Mouse (Mus musculus) C2C12 (cell line): Measurements from ENCODE around the gene Cebpb. TPM values are rescaled to one million over a fixed set of nuclear protein-coding genes. Genes with fewer than 3 reads are reported as not detected.
A peak's percentile ranks its signal among the peaks of the same experiment; 100 is the strongest.

ENCODE experiments used
- H3K27me3 ChIP-seq: one replicate; pipeline ENCODE4 v1.6.1; 2011; ENCODE audit not compliant: control insufficient read depth, insufficient read depth, insufficient read length
- H3K36me3 ChIP-seq: one replicate; pipeline ENCODE4 v1.6.1; 2011; ENCODE audit not compliant: control insufficient read depth, insufficient read depth
- H3K4me3 ChIP-seq: one replicate; pipeline ENCODE4 v1.5.1; 2011; ENCODE audit warnings: mild to moderate bottlenecking, control low read depth; ENCODE audit not compliant: poor library complexity, insufficient read depth, severe bottlenecking
- H3K79me2 ChIP-seq: one replicate; pipeline ENCODE4 v1.6.1; 2011; ENCODE audit not compliant: control insufficient read depth, insufficient read depth
- H3K79me3 ChIP-seq: one replicate; pipeline ENCODE4 v1.6.1; 2011; ENCODE audit warnings: low read depth, control low read depth
- H3ac ChIP-seq: one replicate; pipeline ENCODE3; 2011; ENCODE audit warnings: low read depth; ENCODE audit not compliant: control insufficient read depth, insufficient read length
- CEBPB ChIP-seq: IDR thresholded peaks from one replicate; pipeline ENCODE4 v1.6.1; 2011; ENCODE audit warnings: low read depth, mild to moderate bottlenecking, control low read depth, moderate library complexity
- CTCF ChIP-seq: IDR thresholded peaks from one replicate; pipeline ENCODE4 v1.5.1; 2011; ENCODE audit not compliant: control insufficient read depth, insufficient read depth, insufficient read length
- FOSL1 ChIP-seq: IDR thresholded peaks from one replicate; pipeline ENCODE4 v1.8.0; 2011; ENCODE audit warnings: mild to moderate bottlenecking, low read length; ENCODE audit not compliant: poor library complexity, insufficient read depth, severe bottlenecking
- MAX ChIP-seq: IDR thresholded peaks from one replicate; pipeline ENCODE4 v1.6.1; 2011; ENCODE audit warnings: mild to moderate bottlenecking, control low read depth
- MYOD1 ChIP-seq: IDR thresholded peaks from one replicate; pipeline ENCODE4 v1.6.1; 2011; ENCODE audit warnings: low read depth; ENCODE audit not compliant: control insufficient read depth, insufficient read length
- MYOG ChIP-seq: IDR thresholded peaks from one replicate; pipeline ENCODE4 v1.6.1; 2011; ENCODE audit not compliant: control insufficient read depth, insufficient read length; ENCODE audit errors: extremely low read depth
- USF1 ChIP-seq: IDR thresholded peaks from one replicate; pipeline ENCODE4 v1.6.1; 2011; ENCODE audit warnings: low read depth, mild to moderate bottlenecking, control low read depth, moderate library complexity
- polyA plus RNA-seq: library from polyadenylated mRNA; unstranded; fragments of >200 nt; fragmentation: generic; extraction: Trizol; gene quantifications from one replicate; pipeline ENCODE4 v1.2.1, GENCODE M21; 2012; ENCODE audit warnings: missing spikeins

Cebpb gene
- polyA plus RNA-seq, 1 experiment: 23.8 TPM

DNA sequence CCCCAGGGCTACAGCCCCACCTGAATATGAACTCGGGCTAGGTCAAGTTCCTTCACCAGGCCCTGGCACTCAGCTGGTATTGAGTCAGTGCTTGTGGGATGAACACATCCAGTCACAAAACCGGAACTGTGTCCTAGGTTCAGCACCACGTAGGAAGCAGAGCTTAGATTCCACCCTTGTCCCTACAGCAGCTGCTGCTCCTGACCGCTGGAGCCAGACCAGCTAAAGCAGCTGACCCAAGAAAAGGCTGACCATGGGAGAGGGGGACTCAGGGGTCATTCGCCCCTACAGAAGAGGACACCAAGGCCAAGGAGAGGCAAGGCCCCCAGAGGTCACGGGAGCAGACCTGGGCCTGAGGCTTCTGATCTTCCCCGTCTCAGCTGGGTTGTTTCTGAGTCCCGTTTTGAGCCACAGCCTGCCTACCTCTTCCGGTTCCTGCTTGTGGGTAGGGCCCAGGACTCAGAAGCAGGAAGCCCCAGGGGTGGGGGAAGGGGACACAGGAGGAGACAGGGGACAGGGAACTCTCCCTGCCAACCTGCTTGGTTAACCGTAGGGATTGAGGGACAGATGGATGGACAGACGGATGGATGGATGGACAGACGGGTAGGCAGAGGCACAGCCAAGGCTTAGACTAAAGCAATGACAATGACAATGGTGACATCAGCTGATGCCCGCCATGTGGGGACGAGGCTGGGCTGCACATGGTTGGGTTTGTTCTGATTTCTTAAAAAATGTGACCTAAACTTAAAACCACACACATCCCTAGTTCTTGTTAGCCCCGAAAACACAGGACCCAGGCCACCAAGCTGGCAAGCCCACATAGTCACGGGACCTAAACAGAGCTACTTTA is 31.9 kb upstream of the Cebpb start:
- H3ac ChIP-seq: no peak overlapping the region
- no peaks in the 10 kb centered on the region for H3K27me3 ChIP-seq
- peaks cover 23% of the 10 kb centered on the region for H3K36me3 ChIP-seq
- H3K4me3 ChIP-seq: no peak overlapping the region
- TF ChIP-seq MAX: no peak
- no peak for TF ChIP-seq CTCF
- TF ChIP-seq CEBPB: no peak
- TF ChIP-seq FOSL1: no peak
- no peak for TF ChIP-seq MYOD1
- no peak for TF ChIP-seq MYOG
- TF ChIP-seq USF1: no peak
- H3K79me2 ChIP-seq: peaks cover 72% of the 10 kb centered on the region
- H3K79me3 ChIP-seq: peaks cover 35% of the 10 kb centered on the region

DNA sequence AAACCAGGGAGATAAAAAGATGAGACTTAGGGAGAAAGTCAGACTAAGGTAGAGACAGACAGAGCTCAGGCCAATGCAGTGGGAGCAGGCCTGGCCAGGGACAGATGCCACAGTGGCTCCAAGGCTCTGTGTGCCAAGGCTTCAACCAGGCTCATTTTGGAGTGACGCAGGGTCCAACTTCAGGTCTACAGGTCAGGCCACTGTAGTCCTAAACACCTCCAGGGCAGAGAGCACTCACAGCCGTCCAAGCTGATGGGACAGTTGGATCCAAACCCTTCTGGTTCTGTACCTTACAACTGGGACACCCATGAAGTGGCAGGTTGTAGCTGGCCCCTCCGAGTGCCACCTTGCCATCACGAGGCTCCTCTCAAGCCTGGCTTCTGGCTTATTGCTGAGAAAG is 30.7 kb upstream of the Cebpb start:
- Histone ChIP-seq H3K36me3 (peaks cover 16% of the 10 kb centered on the region), H3K79me2 (peaks cover 72% of the 10 kb centered on the region), H3K4me3 (no peak overlapping the region), H3K79me3 (peaks cover 32% of the 10 kb centered on the region), H3ac (no peak overlapping the region), H3K27me3 (no peaks in the 10 kb centered on the region)
- TF ChIP-seq MYOG (no peak), FOSL1 (no peak), USF1 (no peak), CTCF (no peak), MYOD1 (no peak), CEBPB (no peak), MAX (no peak)

- H3K4me3 ChIP-seq: no peak overlapping the region
- H3K79me3 ChIP-seq: peaks cover 32% of the 10 kb centered on the region
Observed at GRCm38 (mm10) chr2:167658712-167659111, 30.0 kb upstream of the Cebpb start.

GRCm38 (mm10) chr2:167659177-167659846 is 29.4 kb upstream of the Cebpb start:
- Histone ChIP-seq H3K27me3 (no peaks in the 10 kb centered on the region), H3K79me3 (peaks cover 32% of the 10 kb centered on the region)
- TF ChIP-seq USF1: no peak
- TF ChIP-seq MYOD1: no peak
- no peak for TF ChIP-seq CTCF
- no peak for TF ChIP-seq MAX
- TF ChIP-seq MYOG: no peak
- no peak for TF ChIP-seq CEBPB
- no peak for TF ChIP-seq FOSL1

More at GRCm38 (mm10) chr2:167658712-167659111, 30.0 kb upstream of the Cebpb start:
- H3K79me2 ChIP-seq: peaks cover 72% of the 10 kb centered on the region
- no peak for TF ChIP-seq FOSL1
- no peak for TF ChIP-seq USF1
- TF ChIP-seq MAX: no peak
- no peak for TF ChIP-seq MYOG
- TF ChIP-seq CEBPB: no peak
- no peak for TF ChIP-seq CTCF
- H3ac ChIP-seq: no peak overlapping the region
- peaks cover 9% of the 10 kb centered on the region for H3K36me3 ChIP-seq
- no peaks in the 10 kb centered on the region for H3K27me3 ChIP-seq

DNA sequence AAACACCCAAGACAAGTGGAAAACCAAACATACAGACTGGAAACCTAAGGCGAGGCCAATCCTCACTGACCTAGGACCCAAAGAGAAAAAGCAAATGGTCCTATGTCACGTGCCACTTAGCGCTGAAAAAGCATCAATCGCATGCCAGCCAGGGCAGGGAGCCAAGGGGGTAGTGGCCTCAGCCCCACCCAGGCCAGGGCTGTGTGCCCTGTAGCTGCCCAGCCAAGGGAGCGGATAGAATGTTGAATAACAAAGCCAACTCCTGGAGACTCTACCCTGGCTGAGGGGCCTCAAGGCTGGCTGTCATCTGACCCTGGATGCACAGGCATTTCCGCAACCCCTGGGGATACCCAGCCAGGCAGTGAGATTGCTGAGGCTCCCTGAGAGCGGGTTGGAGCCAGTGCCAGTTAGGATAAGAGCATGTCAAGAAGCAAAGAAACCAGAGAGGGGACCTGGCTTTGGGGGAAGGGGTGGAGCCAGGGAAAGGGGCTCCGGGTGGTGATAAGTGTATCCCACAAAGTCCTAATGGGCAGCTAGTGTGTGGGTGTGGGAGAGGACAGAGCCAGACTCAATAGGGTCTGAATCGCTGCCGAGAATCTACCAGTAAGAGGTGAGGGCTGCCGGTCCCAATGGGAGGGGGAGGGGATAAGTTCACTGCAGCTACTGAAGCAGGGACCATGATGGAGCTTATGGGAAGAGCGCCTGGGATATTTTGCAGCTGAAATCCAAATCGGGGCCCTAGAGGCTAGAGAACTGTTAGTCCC is 28.7 kb upstream of the Cebpb start:
- Histone ChIP-seq H3K27me3 (no peaks in the 10 kb centered on the region), H3ac (peak overlapping the region; percentile 16), H3K4me3 (peak overlapping the region; percentile 90), H3K36me3 (peaks cover 6% of the 10 kb centered on the region), H3K79me2 (peaks cover 61% of the 10 kb centered on the region), H3K79me3 (peaks cover 32% of the 10 kb centered on the region)
- TF ChIP-seq CTCF (no peak), USF1 (peak; percentile 70)

More at GRCm38 (mm10) chr2:167659177-167659846, 29.4 kb upstream of the Cebpb start:
- H3K4me3 ChIP-seq: peak overlapping the region; percentile 2
- peaks cover 6% of the 10 kb centered on the region for H3K36me3 ChIP-seq
- no peak overlapping the region for H3ac ChIP-seq
- peaks cover 68% of the 10 kb centered on the region for H3K79me2 ChIP-seq
